ENCODE assay signal across 17 mouse cellular contexts in genomic region chr2:68915742-68916141, GRCm38 (mm10).
"Had no signal": no experiment of that assay in that cellular context is flagged by ENCODE, and none has a peak within 500 bp of the region (broad histone marks: within the 10 kb centered on the region; RNA-seq: fewer than 3 reads in every experiment).

No protein-coding gene starts in this region.

- H3K9me3 ChIP-seq: limb, embryonic 13.5 days; midbrain, embryonic 10.5 days; neural tube, embryonic 12.5 days; stomach, embryonic 15.5 days had no signal

- H3K36me3 ChIP-seq: limb, embryonic 13.5 days; midbrain, embryonic 10.5 days; neural tube, embryonic 12.5 days; stomach, embryonic 15.5 days had no signal

- H3K27ac ChIP-seq: kidney, postnatal 0 days; limb, embryonic 13.5 days; liver, embryonic 14.5 days; midbrain, embryonic 10.5 days; neural tube, embryonic 12.5 days; stomach, embryonic 15.5 days had no signal

- DNase-seq: kidney, adult 8-10 months; kidney, postnatal 36 days; left cerebral cortex, postnatal 4 days; lung, adult 18-20 months; lung, postnatal 36 days; retina, postnatal 1 day; right cerebral cortex, postnatal 4 days; spleen, adult 18-20 months; thymus, adult 2 months; thymus, postnatal 25 days had no signal

- ATAC-seq: midbrain, embryonic 16.5 days had no signal

- H3K4me3 ChIP-seq: limb, embryonic 13.5 days; midbrain, embryonic 10.5 days; neural tube, embryonic 12.5 days; stomach, embryonic 15.5 days had no signal

- H3K4me1 ChIP-seq: limb, embryonic 13.5 days; midbrain, embryonic 10.5 days; neural tube, embryonic 12.5 days; stomach, embryonic 15.5 days had no signal

- H3K27me3 ChIP-seq: limb, embryonic 13.5 days; neural tube, embryonic 12.5 days; stomach, embryonic 15.5 days had no signal

- H3K9ac ChIP-seq: limb, embryonic 13.5 days; liver, embryonic 14.5 days; neural tube, embryonic 12.5 days; stomach, embryonic 15.5 days had no signal

- H3K4me2 ChIP-seq: limb, embryonic 13.5 days; neural tube, embryonic 12.5 days; stomach, embryonic 15.5 days had no signal
